In genomic region chr6:127215915-127216314, GRCm38 (mm10) we compare ENCODE assay signal across 18 mouse cellular contexts.
A peak's percentile ranks its signal among the peaks of the same experiment; 100 is the strongest.
DNase-seq lines count a peak whose midpoint lies in the region; ATAC-seq lines count a peak whose summit lies in the region.
"Had no signal": no experiment of that assay in that cellular context is flagged by ENCODE, and none has a peak within 500 bp of the region (broad histone marks: within the 10 kb centered on the region; RNA-seq: fewer than 3 reads in every experiment).

No protein-coding gene starts in this region.

- peak; percentile 84 for ATAC-seq in CD4-positive, CD25-positive, alpha-beta regulatory T cell, adult 4 months
- ATAC-seq in activated CD4-positive, CD25-positive, alpha-beta regulatory T cell, adult 4 months: peak; percentile 80
- ATAC-seq in inflammation-experienced regulatory T-cells, adult 6 months: peak; percentile 72
- ATAC-seq: forebrain, embryonic 14.5 days; forebrain, embryonic 16.5 days; Patski had no signal

- no peak for DNase-seq in thymus, postnatal 14 days
- DNase-seq in adrenal gland, adult 18-20 months (ENCODE audit: low spot score in 2 of 2): no peak
- DNase-seq in cerebellum, adult 11 months: no peak
- DNase-seq: adrenal gland, adult 8-10 months; adrenal gland, postnatal 14 days; adrenal gland, postnatal 36 days; cerebellum, adult 18-20 months; cerebellum, adult 8-10 months; cerebellum, adult 9-11 months; cerebellum, postnatal 14 days; cerebellum, postnatal 36 days; embryo, embryonic 11 days had no signal
